Mouse (Mus musculus) mouse trophoblast stem cell (cell line): Measurements from ENCODE around the gene Pcnx2.

Experiments
- in situ Hi-C, 2 experiments: fragments of 300-500 bp; cut with MseI, MboI; formaldehyde crosslinking; loops; 2 replicates in 1 of 2; 3 replicates in 1 of 2; pipeline ENCODE4 v1.15.1; 2025

Gene Pcnx2

GRCm38 (mm10) chr8:125759022-125759421 lies 139.1 kb downstream of the Pcnx2 start:
- in situ Hi-C loops, result no loop called here

- in situ Hi-C loops, result no loop called here
These were observed 141.0 kb downstream of the Pcnx2 start for GRCm38 (mm10) chr8:125757106-125757496.

GRCm38 (mm10) chr8:125756391-125757105 lies 141.6 kb downstream of the Pcnx2 start:
- in situ Hi-C loops, result no loop called here

GRCm38 (mm10) chr8:125755896-125756295 lies 142.2 kb downstream of the Pcnx2 start:
- in situ Hi-C loops, result no loop called here

DNA sequence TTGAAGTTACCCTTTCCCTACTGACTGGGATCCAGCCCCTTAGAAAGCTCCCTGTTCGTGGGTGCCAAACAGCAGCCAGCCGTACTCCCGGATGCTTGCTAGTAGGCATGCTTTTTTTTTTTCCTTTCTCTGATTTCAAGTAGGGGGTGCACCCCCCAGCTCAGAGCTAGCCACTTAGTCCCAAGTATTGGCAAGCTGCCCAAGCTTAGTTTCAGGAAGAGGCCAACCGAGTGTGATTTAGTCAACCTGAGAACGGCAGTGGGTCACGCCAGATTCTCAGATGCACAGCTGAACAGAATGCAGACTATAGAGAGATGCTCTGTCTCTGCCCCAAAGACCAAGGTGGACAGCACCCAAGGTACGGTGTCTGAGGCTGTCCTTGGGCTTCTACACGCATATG lies 147.3 kb downstream of the Pcnx2 start:
- in situ Hi-C loops, result no loop called here

- in situ Hi-C loops, result no loop called here
These were observed 150.7 kb downstream of the Pcnx2 start for GRCm38 (mm10) chr8:125747390-125747789.

DNA sequence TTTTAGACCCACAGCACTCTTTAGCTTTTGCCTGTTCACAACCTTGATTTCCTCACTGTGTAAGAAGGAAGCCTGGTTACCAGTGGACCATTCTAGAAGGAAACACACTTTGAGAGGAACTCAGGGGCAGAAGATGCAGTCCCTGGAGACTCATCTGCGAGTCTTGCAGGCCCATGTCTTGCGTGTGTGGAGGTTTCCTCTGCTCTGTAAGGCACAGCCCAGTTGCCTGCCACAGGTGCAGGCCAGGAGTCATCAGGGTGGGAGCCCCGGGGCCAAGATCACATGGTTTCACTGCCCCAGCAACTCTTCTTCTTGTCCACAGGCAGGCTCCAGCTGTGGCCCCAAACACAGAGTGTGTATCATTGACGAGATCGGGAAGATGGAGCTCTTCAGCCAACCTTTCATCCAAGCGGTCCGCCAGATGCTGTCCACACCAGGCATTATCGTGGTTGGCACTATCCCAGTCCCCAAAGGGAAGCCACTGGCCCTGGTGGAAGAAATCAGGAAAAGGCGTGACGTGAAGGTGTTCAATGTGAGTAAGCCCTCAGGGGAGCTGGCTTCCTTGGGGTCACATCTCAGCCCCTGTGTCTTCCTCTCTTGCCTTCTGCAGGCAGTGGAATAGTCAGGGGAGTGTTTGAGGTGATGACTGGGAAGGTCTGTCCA lies 153.1 kb downstream of the Pcnx2 start:
- in situ Hi-C loops, result no loop called here

GRCm38 (mm10) chr8:125742406-125742805 lies 155.7 kb downstream of the Pcnx2 start:
- in situ Hi-C loops, result no loop called here

DNA sequence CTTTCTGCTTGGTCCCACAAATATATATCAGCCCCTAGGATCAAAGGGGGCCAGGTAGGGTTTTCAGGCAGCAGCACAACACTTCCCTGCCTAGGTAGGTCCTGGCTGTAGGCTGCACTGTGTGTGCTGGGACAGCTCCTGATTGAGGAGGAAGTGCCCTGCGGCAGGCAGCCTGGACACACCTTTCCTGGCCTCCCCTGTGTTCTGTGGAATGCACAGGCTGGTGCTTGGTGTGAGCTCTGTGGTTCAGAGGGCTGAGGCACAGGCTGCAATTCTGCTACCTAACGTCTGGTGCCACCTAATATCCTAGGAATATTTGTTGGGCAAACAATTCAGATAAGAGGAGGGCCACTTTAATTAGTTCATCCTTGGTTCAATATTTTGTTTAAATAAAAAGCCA lies 156.3 kb downstream of the Pcnx2 start:
- in situ Hi-C loops, result no loop called here

DNA sequence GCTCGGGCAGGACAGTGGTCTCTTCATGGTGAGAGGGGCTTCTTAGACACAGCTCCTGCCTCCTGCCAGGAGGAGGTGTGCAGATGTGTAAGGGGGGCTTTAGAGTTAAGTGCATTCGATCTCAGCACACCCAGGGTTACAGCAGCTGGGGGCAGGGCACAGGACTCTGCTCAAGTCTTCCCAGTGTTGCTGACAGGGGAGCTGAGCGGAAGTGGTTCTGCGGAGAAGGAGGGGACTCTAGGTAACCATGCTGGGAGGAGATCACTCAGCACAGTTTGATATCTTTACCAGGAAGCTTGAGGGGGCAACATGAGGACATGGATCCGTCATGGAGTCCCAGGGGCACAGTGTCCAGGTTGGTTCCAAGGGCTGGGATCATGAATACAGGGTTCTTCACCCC lies 156.7 kb downstream of the Pcnx2 start:
- in situ Hi-C loops, result no loop called here

GRCm38 (mm10) chr8:125740655-125741054 lies 157.5 kb downstream of the Pcnx2 start:
- in situ Hi-C loops, result no loop called here

- in situ Hi-C loops, result no loop called here
These were observed 159.2 kb downstream of the Pcnx2 start for GRCm38 (mm10) chr8:125738956-125739355.

DNA sequence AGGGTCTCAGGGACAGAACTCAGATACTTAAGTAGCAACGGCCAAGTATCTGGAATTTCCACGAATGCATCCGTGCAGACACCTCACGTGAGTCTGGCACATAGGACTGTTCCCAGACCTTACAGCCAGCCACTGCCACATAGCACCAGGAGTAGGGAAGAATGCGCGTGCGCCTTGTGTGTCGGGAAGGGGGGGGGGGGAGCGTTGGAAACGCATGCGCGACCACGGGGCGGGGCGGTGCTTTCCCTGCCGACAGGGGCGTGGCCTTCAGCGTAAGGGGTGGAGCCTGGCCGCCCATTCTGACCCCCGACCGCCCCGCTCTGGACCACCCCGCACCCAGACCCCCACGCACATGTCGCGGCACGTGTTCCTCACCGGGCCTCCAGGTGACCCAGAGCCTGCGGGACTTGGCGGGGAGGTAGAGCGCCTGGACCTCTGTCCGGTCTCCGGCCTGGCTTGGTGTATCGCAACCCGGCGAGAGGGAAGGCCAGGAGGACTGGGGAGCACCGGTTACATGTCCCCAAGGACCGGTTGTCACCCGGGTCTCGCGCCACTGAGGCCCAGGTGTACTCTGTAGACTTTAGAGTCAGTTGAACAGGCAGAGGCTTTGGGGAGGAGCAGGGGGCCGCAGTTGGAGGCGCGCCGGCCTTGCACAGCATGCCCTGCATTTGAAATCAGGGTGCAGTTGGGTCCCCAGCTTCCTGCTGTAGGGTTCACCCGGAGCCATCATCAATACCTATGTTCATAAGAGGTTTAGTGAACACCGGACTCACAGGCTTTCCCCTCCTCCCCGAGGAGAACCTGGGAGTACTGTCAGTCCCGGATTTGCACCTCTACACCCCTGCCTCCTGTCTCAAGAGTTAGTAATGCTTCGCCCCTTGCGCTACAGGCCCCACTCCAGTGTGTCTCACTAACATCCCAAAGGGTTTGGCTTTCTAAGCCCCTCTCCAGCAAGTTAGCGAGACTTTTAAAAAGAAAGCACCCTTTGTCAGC lies 163.9 kb downstream of the Pcnx2 start:
- in situ Hi-C loops, result no loop called here

GRCm38 (mm10) chr8:125729746-125730145 lies 168.4 kb downstream of the Pcnx2 start, which contains the start of gene Ntpcr:
TSS of gene Ntpcr (plus strand) at chr8:125729963.
- in situ Hi-C loops, result no loop called here

DNA sequence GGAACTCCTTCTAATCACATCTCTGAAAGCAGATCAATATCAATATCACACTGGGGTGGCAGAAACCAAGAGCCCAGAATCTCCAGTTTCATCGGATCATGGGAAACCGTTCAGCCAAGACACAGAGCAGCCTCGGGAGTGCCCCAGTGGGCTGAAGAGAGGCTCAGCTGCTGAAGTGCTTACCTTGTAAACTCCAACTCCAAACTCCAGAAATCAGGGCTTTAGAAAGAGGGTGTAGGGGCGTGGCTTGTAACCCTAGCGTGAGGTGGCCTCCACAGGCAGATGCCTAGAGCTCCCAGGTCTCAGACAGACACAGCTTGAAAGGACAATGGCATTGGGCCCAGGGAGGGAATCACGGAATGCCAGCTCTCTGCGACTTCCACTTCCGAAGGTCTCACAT lies 170.3 kb downstream of the Pcnx2 start:
- in situ Hi-C loops, result no loop called here

DNA sequence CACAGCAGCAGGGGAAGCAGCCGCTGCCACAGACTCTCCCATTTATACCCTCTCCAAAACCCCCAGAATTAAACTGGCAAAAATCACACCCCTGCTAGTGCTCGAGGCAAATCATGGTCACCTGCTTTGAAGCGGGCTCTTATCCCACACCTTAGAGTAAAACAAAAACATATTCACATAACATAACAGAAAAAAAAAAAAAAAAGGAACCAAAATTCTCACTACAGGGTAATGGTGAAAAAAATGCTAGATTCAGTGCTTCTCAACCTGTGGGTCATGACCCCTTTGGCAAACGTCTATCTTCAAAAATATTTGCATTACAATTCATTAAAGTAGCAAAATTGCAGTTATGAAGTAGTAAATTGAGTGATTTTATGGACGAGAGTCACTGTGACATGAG lies 171.1 kb downstream of the Pcnx2 start:
- in situ Hi-C loops, result no loop called here

DNA sequence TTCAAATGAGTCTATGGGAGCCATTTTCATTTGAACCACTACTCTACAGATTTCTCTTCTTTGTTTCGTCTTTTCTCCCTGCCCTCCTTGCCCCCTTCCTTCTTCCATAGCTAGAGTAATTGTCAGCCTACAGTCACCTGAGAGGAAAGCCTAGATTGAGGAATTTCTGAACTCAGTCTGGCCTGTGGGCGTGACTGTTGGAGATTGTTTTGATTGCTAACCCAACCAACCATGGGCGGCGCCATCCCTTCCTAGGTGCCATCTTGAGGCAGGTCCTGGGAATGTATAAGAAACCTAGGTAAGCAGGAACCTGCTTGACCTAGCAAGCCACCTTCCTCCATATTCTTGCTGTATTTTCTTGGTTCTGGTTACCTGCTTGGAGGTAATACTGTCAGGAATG lies 172.0 kb downstream of the Pcnx2 start:
- in situ Hi-C loops, result no loop called here

DNA sequence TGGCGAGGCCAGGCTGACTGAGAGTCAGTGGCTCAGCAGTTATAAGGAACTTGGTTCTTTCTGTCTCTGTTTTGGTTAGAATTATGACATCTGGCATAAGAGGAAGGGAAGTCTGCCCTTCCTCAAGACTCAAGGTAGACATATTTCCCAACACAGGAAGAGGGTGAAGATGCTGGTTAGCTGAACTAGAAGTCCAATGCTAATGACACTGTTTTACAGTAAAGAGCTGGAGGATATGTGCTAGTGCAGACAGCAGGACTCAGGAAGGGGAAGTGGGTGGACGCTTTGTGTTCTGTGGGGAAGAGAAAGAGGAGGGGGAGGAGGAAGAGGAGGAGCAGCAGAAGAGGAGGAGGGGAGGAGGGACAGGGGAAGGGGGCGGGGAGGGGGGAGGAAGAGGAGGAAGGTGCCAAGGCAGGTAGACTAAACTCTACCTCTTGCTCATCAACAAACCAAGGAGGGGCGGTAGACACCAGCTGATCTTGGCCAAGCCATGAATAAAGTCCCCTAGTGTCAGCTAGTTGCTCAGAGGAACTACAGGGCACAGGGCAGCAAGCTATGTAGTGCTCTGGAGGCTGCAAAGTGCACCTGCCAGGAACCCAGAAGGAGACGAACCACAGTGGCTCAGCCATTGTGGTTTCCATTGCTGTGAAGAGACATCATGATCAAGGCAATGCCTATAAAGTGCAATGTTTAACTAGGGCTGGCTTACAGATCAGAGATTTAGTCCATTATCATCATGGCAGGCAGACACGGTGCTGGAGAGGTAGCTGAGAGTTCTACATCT lies 172.9 kb downstream of the Pcnx2 start:
- in situ Hi-C loops, result no loop called here

- in situ Hi-C loops, result loop anchor here (5.0 kb wide), 1 partner anchor 151 kb away; no protein-coding TSS in a partner anchor
These were observed 174.7 kb downstream of the Pcnx2 start for GRCm38 (mm10) chr8:125723437-125723836.

- in situ Hi-C loops, result loop anchor here (5.0 kb wide), 1 partner anchor 150 kb away; no protein-coding TSS in a partner anchor
These were observed 175.4 kb downstream of the Pcnx2 start for GRCm38 (mm10) chr8:125722675-125723074.

DNA sequence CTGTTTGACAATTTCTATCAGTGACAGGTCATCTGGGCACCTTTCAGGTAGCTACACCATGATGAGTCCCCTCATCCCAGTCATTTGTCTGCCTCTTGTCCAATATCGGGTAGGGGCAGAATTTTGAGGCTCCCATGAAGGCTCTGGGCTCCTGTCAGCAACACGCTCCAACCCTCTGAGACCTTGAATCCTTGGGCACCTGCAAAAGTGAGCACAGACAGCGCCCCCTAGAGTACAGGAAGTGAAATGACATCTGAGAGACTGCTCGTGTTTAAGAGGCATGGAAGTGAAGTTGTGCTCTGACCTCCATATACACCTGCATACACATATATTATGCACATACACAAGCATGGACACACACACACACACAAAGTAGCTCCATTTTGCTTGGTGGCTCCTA lies 179.2 kb downstream of the Pcnx2 start:
- in situ Hi-C loops, result no loop called here
